Mouse (Mus musculus) ES-E14 (cell line): ENCODE data around the gene Arl13a.

Experiments
- CHD2 ChIP-seq: IDR thresholded peaks from 2 replicates; pipeline ENCODE4 v1.6.1; 2014; ENCODE audit warnings: mild to moderate bottlenecking, low read depth, low read length, inconsistent platforms
- ZC3H11A ChIP-seq: IDR thresholded peaks from 2 replicates; pipeline ENCODE4 v1.6.1; 2012; ENCODE audit warnings: low read depth, mild to moderate bottlenecking, inconsistent platforms, low read length, borderline replicate concordance
- ZNF384 ChIP-seq: IDR thresholded peaks from 2 replicates; pipeline ENCODE4 v1.6.1; 2012; ENCODE audit warnings: low read depth, low read length, inconsistent platforms

DNA sequence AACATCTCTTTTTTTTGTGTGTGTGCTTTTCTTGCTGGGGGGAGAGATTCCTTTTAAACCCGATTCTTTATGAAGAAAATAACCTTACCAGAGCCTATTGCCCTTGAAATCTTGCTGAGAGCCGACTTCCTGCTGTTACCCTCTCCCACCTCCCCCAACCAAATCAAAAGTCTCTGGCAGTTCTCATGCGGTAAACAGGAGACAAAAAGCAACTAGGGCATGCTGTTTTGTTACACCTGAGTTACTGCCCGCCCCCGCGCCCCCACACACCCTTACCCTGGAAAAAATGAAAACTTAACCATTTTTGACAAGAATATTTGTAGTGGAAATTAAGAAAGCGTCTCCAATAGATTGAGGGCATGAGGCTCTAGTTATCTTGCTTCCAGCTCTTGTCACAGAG, 29.1 kb upstream of the Arl13a start:
- TF ChIP-seq ZC3H11A, result no peak
- no peak for TF ChIP-seq CHD2
- no peak for TF ChIP-seq ZNF384
